Mouse (Mus musculus) hindbrain, embryonic 14.5 days (tissue): ENCODE measurements around the gene Eif4a1. TPM values are rescaled to one million over a fixed set of nuclear protein-coding genes. Genes with fewer than 3 reads are reported as not detected.

ENCODE experiments used
- ATAC-seq: fragments of 200-750 bp; cut with Nextera tagmentation; 2 replicates; pipeline ENCODE4 v1.8.0; 2017; ENCODE audit warnings: moderate number of reproducible peaks, mild to moderate bottlenecking, moderate TSS enrichment, moderate library complexity; ENCODE audit not compliant: low FRiP score
- DNase-seq: peaks from one replicate; pipeline ENCODE4 v3.0.0-alpha.2; 2015; ENCODE audit warnings: low spot score
- H3K27ac ChIP-seq: fragments of 300-500 bp; sonication (generic); 2 replicates; pipeline ENCODE4 v1.5.1; 2014; ENCODE audit warnings: mild to moderate bottlenecking, moderate library complexity
- H3K27me3 ChIP-seq: fragments of 300-500 bp; sonication (generic); 2 replicates; pipeline ENCODE4 v1.6.1; 2014; ENCODE audit warnings: mild to moderate bottlenecking, low read length, mixed read lengths; ENCODE audit not compliant: control insufficient read depth, insufficient read depth
- H3K36me3 ChIP-seq: fragments of 300-500 bp; sonication (generic); replicated peaks from 2 replicates; pipeline ENCODE4 v1.6.1; 2014; ENCODE audit not compliant: control insufficient read depth, insufficient read depth
- H3K4me1 ChIP-seq: fragments of 300-500 bp; sonication (generic); replicated peaks from 2 replicates; pipeline ENCODE4 v1.6.1; 2014; ENCODE audit warnings: antibody characterized with exemption, low read length, mixed read lengths; ENCODE audit not compliant: control insufficient read depth, insufficient read depth
- H3K4me2 ChIP-seq: fragments of 300-500 bp; sonication (generic); replicated peaks from 2 replicates; pipeline ENCODE4 v1.6.1; 2014; ENCODE audit warnings: mild to moderate bottlenecking, moderate library complexity
- H3K4me3 ChIP-seq: fragments of 300-500 bp; sonication (generic); replicated peaks from 2 replicates; pipeline ENCODE4 v1.5.1; 2014; ENCODE audit warnings: mild to moderate bottlenecking, low read length
- H3K9ac ChIP-seq: fragments of 300-500 bp; sonication (generic); 2 replicates; pipeline ENCODE4 v1.6.1; 2014
- H3K9me3 ChIP-seq: fragments of 300-500 bp; sonication (generic); 2 replicates; pipeline ENCODE4 v1.6.1; 2016; ENCODE audit warnings: low read length; ENCODE audit not compliant: control insufficient read depth
- WGBS: fragments of 180-500 bp; shearing (Covaris S2); extraction: QIAGEN DNeasy Blood & Tissue Kit; methylation state at CpG from one replicate; pipeline ENCODE4 v1.1.7; 2014; 5-methylcytosine and 5-hydroxymethylcytosine counted together
- polyA plus RNA-seq: library from polyadenylated mRNA; unstranded; fragments of >200 nt; fragmentation: Nextera tagmentation; extraction: Ambion mirVana; gene quantifications from 2 replicates; pipeline ENCODE4 v1.2.1, GENCODE M21; 2014

Eif4a1 gene
- polyA plus RNA-seq, 1 experiment from 2014 or later, result 559 TPM

GRCm38 (mm10) chr11:69682840-69683533, 10.8 kb upstream of the Eif4a1 start:
- Histone ChIP-seq H3K9ac (peak overlapping the region; percentile 74), H3K9me3 (no peaks in the 10 kb centered on the region), H3K4me1 (peaks cover 25% of the 10 kb centered on the region), H3K27me3 (no peaks in the 10 kb centered on the region), H3K36me3 (peaks cover 19% of the 10 kb centered on the region), H3K4me2 (peak overlapping the region; percentile 71), H3K4me3 (peak overlapping the region; percentile 73; the same call in 1 of the 2 replicates), H3K27ac (peak overlapping the region; percentile 93)
- DNase-seq, result peak; percentile 97
- WGBS, result 20% methylated on average over 12 of the region's 12 CpGs
- ATAC-seq, result 0 out of 2 replicates have a peak, but pooled peaks have one; percentile 32

- Histone ChIP-seq H3K36me3 (peaks cover 25% of the 10 kb centered on the region), H3K4me1 (peaks cover 25% of the 10 kb centered on the region), H3K27me3 (no peaks in the 10 kb centered on the region), H3K4me2 (peak overlapping the region; percentile 71), H3K9me3 (no peaks in the 10 kb centered on the region), H3K9ac (peak overlapping the region; percentile 74), H3K27ac (peak overlapping the region; percentile 93), H3K4me3 (peak overlapping the region; percentile 73)
- DNase-seq, result no peak
- WGBS, result 29% methylated on average over 24 of the region's 24 CpGs
- no peak for ATAC-seq
Measured at GRCm38 (mm10) chr11:69682209-69682839, 10.1 kb upstream of the Eif4a1 start.

DNA sequence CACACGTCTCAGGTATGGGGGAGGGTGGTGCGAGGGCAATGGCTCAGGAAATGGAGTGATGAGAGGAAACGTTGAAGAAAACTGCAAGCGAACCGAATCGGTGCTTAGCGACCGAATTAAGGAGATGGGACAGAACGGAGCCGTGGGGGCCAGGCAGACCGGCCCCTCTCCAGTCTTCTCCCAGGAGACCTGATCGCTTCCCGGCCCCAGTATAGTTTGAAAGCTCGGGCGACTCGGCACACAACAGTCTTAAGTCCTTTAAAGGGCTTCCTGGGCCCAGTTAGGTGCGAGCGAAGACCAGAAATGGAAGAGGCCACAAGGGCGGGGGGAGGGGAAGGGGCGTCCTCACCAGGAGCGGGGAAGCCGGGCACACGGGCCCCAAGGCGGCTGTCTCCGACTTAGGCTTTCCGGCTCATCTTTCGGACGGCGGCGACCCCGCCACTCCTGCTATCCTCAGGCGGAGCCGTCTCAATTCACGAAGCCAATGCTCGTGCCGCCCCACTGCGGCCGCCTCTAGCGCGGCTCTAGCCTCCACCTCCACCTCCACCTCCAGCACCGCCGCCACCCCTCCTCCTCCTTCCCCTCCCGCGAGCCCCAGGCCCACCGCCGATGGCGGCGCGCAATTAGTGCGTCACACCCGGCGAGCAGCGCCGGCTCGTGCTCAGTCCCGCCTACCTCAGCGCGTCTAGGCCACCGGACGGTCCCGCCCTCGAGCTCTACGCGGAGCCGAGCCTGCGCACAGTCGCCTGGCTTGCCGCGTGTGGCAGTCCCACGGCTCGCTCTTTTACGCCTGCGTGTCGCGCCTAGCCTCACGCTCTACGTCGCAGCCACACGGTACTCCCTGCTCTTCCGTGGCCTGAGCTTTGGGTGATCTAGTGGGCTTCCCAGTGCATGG, 9.3 kb upstream of the Eif4a1 start, which contains the start of gene Senp3:
Gene Senp3, minus strand, starts transcription at position 771 of the 895 bp plus-strand sequence.
- Histone ChIP-seq H3K9me3 (no peaks in the 10 kb centered on the region), H3K4me1 (peaks cover 25% of the 10 kb centered on the region), H3K4me3 (peak within 1 kb of the TSS; percentile 73), H3K4me2 (peak within 1 kb of the TSS; percentile 71), H3K36me3 (peaks cover 33% of the 10 kb centered on the region), H3K27me3 (no peaks in the 10 kb centered on the region), H3K9ac (peak within 1 kb of the TSS; percentile 74), H3K27ac (peak within 1 kb of the TSS; percentile 93)
- peak; percentile 99 for DNase-seq
- peak; percentile 97 for ATAC-seq
- WGBS, result under 1% methylated on average over 71 of the region's 80 CpGs

DNA sequence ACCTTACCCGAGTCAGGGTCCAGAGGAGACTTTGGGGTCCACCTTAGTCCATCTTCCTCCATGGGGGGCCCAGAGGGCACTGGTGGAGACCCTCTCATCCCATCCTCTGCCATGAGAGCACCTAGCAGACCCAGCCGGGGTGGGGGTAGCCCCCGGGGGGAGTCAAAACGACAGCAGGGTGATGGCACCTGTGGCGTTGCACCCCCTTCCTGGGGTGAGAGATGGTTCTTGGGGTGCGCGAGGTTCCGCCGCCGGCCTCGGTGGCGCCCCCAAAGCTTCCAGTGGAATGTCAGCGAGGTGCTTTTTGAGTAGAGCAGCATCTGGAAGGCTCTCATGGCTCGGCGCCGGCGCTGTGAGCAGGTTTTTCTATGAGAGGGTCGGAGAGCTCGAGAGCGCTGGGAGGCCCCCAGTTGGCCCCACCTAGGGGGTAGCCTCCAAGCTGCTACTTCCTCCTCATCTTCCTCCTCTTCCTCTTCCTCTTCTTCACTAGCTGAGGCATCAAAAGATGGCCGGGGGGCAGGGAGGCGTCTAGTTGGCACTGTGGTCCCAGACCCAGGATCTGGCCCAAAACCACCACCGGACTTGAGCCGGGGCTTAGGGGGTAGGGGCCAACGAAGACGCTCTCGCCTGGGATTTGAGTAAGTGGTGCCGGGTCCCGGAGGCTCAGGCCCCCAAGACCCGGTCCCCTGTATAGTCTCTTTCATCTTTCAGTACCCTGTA, 8.1 kb upstream of the Eif4a1 start:
- Histone ChIP-seq H3K4me3 (peak overlapping the region; percentile 73), H3K9me3 (no peaks in the 10 kb centered on the region), H3K36me3 (peaks cover 46% of the 10 kb centered on the region), H3K27ac (no peak overlapping the region), H3K4me2 (peak overlapping the region; percentile 71), H3K4me1 (peaks cover 25% of the 10 kb centered on the region), H3K27me3 (no peaks in the 10 kb centered on the region), H3K9ac (peak overlapping the region; percentile 74; the same call in 1 of the 2 replicates)
- no peak for DNase-seq
- WGBS, result 90% methylated on average over 30 of the region's 30 CpGs
- ATAC-seq, result no peak

- peaks cover 25% of the 10 kb centered on the region for H3K4me1 ChIP-seq
- DNase-seq, result no peak
- no peak overlapping the region; the same call in 1 of the 2 replicates for H3K4me2 ChIP-seq
- no peak for ATAC-seq
- H3K27me3 ChIP-seq, result no peaks in the 10 kb centered on the region
- no peaks in the 10 kb centered on the region for H3K9me3 ChIP-seq
- 91% methylated on average over 2 of the region's 2 CpGs for WGBS
- H3K4me3 ChIP-seq, result no peak overlapping the region
- H3K36me3 ChIP-seq, result peaks cover 57% of the 10 kb centered on the region
- no peak overlapping the region for H3K27ac ChIP-seq
- H3K9ac ChIP-seq, result no peak overlapping the region
Measured at GRCm38 (mm10) chr11:69679144-69679543, 6.9 kb upstream of the Eif4a1 start.

DNA sequence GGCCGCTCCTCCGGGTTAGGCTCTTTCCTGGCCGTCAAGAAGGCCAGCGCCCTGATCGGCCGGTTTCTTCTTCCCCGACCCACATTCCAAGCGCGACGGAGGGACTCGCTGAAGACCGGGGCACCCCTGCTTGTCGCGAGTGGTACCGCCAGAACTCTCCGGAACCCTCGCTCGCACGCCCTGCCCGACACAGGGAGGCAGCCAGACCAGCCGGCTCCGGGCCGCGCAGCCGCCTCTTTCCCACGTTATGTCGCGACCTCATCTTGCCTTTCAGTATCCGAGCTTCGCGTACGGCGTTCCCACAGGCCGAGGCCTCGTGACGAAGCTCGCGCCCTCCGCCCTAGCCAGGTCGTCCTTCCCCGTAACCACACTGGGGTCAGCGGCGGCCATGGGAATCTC, 498 bp downstream of the Eif4a1 start:
- Histone ChIP-seq H3K4me3 (peak overlapping the region; percentile 85), H3K36me3 (peaks cover 79% of the 10 kb centered on the region), H3K4me2 (peak overlapping the region; percentile 99), H3K4me1 (peaks cover 16% of the 10 kb centered on the region), H3K27me3 (no peaks in the 10 kb centered on the region), H3K9me3 (no peaks in the 10 kb centered on the region), H3K27ac (peak overlapping the region; percentile 92), H3K9ac (peak overlapping the region; percentile 90)
- ATAC-seq (peak; percentile 3), DNase-seq (no peak)
- WGBS, result 1% methylated on average over 43 of the region's 43 CpGs

GRCm38 (mm10) chr11:69670786-69671725, 1.2 kb downstream of the Eif4a1 start:
- ATAC-seq (peak; percentile 80), DNase-seq (peak; percentile 94)
- peak overlapping the region; percentile 92 for H3K27ac ChIP-seq
- peaks cover 79% of the 10 kb centered on the region for H3K36me3 ChIP-seq
- peaks cover 16% of the 10 kb centered on the region for H3K4me1 ChIP-seq
- peak overlapping the region; percentile 99 for H3K4me2 ChIP-seq
- H3K4me3 ChIP-seq, result peak overlapping the region; percentile 85
- no peaks in the 10 kb centered on the region for H3K9me3 ChIP-seq
- H3K27me3 ChIP-seq, result no peaks in the 10 kb centered on the region
- 1% methylated on average over 61 of the region's 61 CpGs for WGBS
- peak overlapping the region; percentile 90 for H3K9ac ChIP-seq

- WGBS, result 91% methylated on average over 3 of the region's 3 CpGs
- Histone ChIP-seq H3K27ac (no peak overlapping the region), H3K4me1 (peaks cover 19% of the 10 kb centered on the region), H3K4me2 (no peak overlapping the region), H3K4me3 (no peak overlapping the region), H3K36me3 (peaks cover 73% of the 10 kb centered on the region), H3K27me3 (no peaks in the 10 kb centered on the region), H3K9me3 (no peaks in the 10 kb centered on the region), H3K9ac (no peak overlapping the region)
- ATAC-seq, result no peak
- DNase-seq, result no peak
Measured at GRCm38 (mm10) chr11:69666665-69667005, 5.6 kb downstream of the Eif4a1 start.
